Mouse (Mus musculus): ENCODE data around the gene Nfkb2.

The Nfkb2 gene

GRCm38 (mm10) chr19:46322996-46323572 is 19.0 kb downstream of the Nfkb2 start:
- in situ Hi-C loops (cut with MboI): no loop called here

GRCm38 (mm10) chr19:46323716-46324115 is 19.6 kb downstream of the Nfkb2 start:
- in situ Hi-C loops (cut with MboI): no loop called here

GRCm38 (mm10) chr19:46324366-46324765 is 20.2 kb downstream of the Nfkb2 start:
- in situ Hi-C loops (cut with MboI): no loop called here

GRCm38 (mm10) chr19:46324918-46325317 is 20.8 kb downstream of the Nfkb2 start:
- in situ Hi-C loops (cut with MboI): no loop called here

- in situ Hi-C loops (cut with MboI): no loop called here
These were observed 22.1 kb downstream of the Nfkb2 start for GRCm38 (mm10) chr19:46326019-46326755.

DNA sequence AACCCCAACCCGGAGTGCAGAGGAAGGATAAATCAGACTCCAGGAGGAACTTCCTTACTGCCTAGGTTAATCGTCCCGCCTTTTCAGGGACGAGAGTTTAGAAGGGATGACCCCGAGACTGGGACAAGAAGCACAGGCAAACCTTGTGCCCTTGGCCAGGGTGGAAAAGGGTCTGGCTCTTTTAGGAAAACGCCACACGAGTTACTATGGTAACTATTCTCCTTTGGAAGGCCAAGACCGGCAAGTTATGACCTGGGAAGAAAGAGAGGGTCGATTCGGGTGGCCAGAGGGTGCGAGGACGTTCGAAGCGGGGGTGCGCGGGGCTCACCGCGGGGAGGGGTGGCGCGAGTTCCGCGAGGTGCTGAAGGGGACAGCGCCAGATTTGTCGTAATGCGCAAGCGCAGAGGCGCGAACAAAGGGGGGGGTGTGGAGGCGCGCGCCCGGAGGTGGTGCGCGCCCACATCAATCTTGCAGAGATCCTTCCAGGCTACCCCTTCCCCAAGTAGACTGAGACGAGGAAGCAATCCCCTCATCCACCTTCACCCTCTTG is 22.7 kb downstream of the Nfkb2 start, which contains the start of gene Psd:
TSS of gene Psd (minus strand) at position 401 of the 550 bp plus-strand sequence.
- in situ Hi-C loops (cut with MboI): no loop called here

- in situ Hi-C loops (cut with MboI): no loop called here
These were observed 23.5 kb downstream of the Nfkb2 start for GRCm38 (mm10) chr19:46327531-46328064.

DNA sequence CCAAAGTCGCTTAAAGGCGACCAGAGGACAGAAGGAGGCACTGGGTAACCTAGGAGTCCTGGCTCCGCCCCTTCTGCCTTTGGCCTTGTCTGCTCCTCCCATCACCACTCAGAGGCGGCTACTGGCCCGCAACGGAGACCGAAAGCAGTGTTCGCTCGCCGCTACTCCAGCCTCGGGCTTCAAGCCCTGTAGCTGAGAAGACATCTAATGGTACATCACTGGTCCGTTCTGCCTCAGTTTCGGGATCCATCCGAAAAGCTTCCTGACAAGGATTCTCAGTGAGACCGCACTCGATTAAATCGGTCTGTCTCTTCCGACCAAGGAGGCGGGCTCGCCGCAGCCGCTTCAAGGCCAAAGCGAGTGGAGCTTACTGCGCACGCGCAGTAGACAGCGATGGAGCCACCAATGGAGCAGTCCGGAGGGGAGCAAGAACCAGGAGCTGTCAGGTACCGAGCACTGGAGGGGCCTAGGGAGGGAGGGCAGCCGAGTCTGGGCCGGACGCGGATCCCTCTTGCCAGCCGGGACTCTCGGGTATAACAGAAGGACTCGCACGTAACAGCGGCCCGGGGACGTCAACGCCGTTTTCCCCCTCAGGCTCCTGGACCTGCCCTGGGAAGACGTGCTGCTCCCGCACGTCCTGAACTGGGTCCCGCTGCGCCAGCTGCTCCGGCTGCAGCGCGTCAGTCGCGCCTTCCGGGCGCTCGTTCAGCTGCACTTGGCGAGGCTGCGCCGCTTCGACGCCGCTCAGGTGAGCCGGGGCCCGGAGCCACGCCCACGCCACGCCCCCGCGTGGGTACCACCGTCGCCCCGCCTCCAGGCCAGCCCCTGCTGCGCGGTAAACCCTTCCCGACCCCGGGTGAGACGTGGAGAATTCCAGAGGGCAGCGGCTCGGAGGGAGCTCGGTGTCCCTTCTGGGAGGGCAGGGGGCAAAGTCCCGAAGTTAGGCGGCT is 24.2 kb downstream of the Nfkb2 start, which contains the start of gene Fbxl15:
TSS of gene Fbxl15 (plus strand) at position 104 of the 950 bp plus-strand sequence.
- in situ Hi-C loops (cut with MboI): no loop called here

DNA sequence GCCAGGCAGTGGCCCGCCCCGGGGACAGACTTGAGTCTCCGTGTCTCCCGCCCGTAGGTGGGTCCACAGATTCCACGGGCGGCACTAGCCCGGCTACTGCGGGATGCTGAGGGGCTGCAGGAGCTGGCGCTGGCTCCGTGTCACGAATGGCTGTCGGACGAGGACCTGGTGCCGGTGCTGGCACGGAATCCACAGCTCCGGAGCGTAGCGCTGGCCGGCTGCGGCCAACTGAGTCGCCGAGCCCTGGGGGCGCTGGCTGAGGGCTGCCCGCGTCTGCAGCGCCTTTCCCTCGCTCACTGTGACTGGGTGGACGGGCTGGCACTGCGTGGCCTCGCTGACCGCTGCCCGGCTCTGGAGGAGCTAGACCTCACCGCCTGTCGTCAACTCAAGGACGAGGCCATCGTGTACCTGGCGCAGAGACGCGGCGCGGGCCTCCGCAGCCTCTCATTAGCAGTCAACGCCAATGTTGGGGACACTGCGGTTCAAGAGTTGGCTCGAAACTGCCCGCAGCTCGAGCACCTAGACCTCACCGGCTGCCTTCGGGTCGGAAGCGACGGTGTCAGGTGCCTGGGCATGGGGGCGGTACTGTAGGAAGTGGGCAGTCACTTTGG is 25.0 kb downstream of the Nfkb2 start:
- in situ Hi-C loops (cut with MboI): no loop called here

GRCm38 (mm10) chr19:46329951-46330350 is 25.8 kb downstream of the Nfkb2 start:
- in situ Hi-C loops (cut with MboI): no loop called here

- in situ Hi-C loops (cut with MboI): no loop called here
These were observed 26.6 kb downstream of the Nfkb2 start for GRCm38 (mm10) chr19:46330696-46331095.

DNA sequence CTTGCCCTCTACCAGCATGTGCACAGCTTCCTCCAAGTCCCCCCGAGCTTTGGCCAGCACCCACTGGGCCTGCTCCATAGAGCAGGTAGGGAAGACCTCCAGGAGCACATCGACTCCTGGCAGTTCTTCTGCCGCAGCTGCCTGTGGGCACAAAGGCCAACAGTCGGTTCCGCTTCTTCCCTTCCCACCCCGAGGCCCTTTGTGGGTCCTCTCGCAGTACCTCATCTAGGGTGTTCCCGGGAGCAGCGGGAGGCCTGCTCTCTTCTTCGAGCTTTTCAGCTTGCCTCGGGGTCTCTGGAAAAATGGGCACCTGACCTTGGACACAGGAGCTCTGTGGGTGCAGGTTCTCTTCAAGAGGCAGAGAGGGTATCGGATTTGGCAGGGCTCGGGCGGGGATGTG is 27.2 kb downstream of the Nfkb2 start:
- in situ Hi-C loops (cut with MboI): no loop called here

DNA sequence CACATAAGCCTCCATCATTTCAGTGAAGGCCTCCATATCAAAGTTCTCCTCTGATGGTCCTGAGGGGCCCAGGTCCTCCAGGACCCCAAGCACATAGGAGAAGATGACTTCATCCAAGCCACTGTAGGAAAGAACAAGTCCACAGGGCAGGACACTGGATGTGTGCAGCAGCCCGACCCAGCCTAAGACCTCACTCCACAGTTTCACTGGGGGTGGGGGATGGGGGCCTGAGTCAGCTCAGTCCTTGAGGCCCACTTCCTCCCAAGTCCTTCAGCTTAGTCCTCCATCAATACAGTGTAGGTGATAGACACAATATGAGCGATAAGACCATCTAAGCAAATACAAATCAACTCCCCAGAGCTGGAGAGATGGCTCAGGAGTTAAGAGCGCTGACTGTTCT is 27.8 kb downstream of the Nfkb2 start:
- in situ Hi-C loops (cut with MboI): no loop called here

- in situ Hi-C loops (cut with MboI): no loop called here
These were observed 28.7 kb downstream of the Nfkb2 start for GRCm38 (mm10) chr19:46332721-46333339.

- in situ Hi-C loops (cut with MboI): no loop called here
These were observed 29.8 kb downstream of the Nfkb2 start for GRCm38 (mm10) chr19:46333906-46334305.

GRCm38 (mm10) chr19:46337719-46338330 is 33.7 kb downstream of the Nfkb2 start:
- in situ Hi-C loops (cut with MboI): no loop called here

DNA sequence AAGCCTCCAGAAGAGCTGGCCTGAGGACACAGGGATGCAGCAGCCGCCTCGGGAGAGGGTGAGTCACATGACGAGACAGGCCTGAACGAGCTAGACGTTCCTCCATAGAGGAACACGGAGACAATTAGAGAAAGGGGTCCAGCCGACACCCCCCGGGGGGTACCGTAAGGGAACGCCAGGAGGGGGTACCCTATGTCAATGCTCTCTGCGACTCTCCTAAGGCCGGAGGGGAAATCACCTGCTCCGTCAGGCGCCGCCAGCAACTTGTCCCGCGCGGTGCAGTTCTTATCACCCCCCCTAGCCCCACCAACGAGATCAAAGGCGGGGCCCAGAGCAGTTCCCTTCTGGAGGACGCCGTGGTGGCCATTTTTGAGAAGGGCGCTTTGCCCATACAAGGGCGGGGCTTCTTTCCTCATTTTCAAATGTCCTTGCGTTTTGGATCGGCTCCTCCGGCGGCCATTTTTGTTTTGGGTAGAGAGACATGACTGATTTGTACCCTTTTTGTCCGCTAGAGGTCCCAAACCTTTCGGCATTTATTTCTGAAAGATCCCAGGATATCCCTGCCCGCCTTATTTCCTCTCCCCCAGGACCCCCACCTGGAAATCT is 34.3 kb downstream of the Nfkb2 start, which contains the start of gene Cuedc2:
TSS of gene Cuedc2 (minus strand) at position 372 of the 606 bp plus-strand sequence.
- in situ Hi-C loops (cut with MboI): no loop called here

DNA sequence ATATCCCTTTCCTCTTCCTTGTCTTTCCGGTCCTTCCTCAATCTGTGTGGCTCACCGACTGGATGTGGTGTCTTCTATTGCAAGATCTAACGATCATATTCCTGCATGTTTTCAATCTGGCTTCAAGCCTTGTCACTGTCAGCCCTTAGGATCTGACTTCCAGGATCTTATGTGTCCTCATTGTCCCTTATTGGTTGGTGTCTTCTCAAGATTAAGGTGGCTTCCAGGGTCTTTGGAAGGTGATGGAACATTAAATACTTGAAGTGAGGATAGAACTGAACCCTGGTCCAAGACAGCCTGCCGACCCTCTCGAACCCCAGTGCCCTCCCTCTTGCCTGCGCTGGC is 34.8 kb downstream of the Nfkb2 start:
- in situ Hi-C loops (cut with MboI): no loop called here

GRCm38 (mm10) chr19:46339287-46339971 is 35.3 kb downstream of the Nfkb2 start:
- in situ Hi-C loops (cut with MboI): no loop called here

Data from mature B cell (primary cell).